Mouse (Mus musculus) bone marrow, adult 2 months (tissue): ENCODE measurements at regions not wholly inside any gene's neighbourhood (a gene's known extent, or its start where the extent isn't known, plus 50 kb on each side); places are given as distances from the start of the nearest gene placed in this dataset.

Experiments
- H3K27ac ChIP-seq: fragments of 200-500 bp; 2 replicates; pipeline ENCODE4 v1.5.1; 2012; ENCODE audit warnings: low read depth, mild to moderate bottlenecking, control low read depth, inconsistent platforms, low read length; ENCODE audit not compliant: control insufficient read depth, poor library complexity, insufficient read depth
- H3K4me1 ChIP-seq: fragments of 200-500 bp; 2 replicates; pipeline ENCODE4 v1.6.1; 2011; ENCODE audit warnings: low read length; ENCODE audit not compliant: control insufficient read depth, insufficient read depth
- H3K4me3 ChIP-seq: fragments of 200-500 bp; replicated peaks from 2 replicates; pipeline ENCODE3; 2011; ENCODE audit warnings: mild to moderate bottlenecking, low read depth, low read length, control low read depth; ENCODE audit not compliant: control insufficient read depth
- CTCF ChIP-seq: fragments of 200-500 bp; IDR thresholded peaks from 2 replicates; pipeline ENCODE4 v1.5.1; 2011; ENCODE audit warnings: low read length, control low read depth; ENCODE audit not compliant: control insufficient read depth, insufficient read depth
- POLR2A ChIP-seq: fragments of 200-500 bp; IDR thresholded peaks from 2 replicates; pipeline ENCODE4 v1.6.1; 2011; ENCODE audit warnings: low read depth, mild to moderate bottlenecking, control low read depth, low read length, borderline replicate concordance; ENCODE audit not compliant: control insufficient read depth
- WGBS: fragments of 180-500 bp; shearing (Covaris S2); methylation state at CpG from one replicate; pipeline ENCODE4 v1.1.7; 2018; 5-methylcytosine and 5-hydroxymethylcytosine counted together

- Histone ChIP-seq H3K27ac (no peak overlapping the region), H3K4me3 (no peak overlapping the region), H3K4me1 (no peaks in the 10 kb centered on the region)
- 64% methylated on average over 9 of the region's 9 CpGs for WGBS
- TF ChIP-seq POLR2A: no peak
- TF ChIP-seq CTCF: no peak
Measured at GRCm38 (mm10) chr4:56178844-56179481, 560.9 kb upstream of the Gm26657 start.

DNA sequence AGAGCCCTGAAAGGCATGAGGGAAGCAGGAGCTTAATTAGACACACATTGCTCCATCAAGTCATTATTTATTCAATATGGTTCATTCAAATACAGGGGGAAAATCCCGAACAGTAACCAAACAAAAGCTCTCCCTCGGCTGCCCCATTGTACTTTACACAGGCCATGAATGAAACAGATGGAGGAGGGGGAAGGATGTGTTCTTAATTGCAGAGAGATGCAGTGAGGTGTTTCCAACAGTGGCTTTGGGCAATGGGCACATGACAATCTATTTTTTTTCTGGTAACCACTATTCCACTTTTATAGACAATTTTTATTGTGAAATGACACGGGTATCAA lies 578.6 kb upstream of the Gm26657 start:
- no peak overlapping the region for H3K4me3 ChIP-seq
- no peaks in the 10 kb centered on the region for H3K4me1 ChIP-seq
- TF ChIP-seq CTCF (no peak), POLR2A (no peak)
- 77% methylated on average over 3 of the region's 3 CpGs for WGBS
- no peak overlapping the region for H3K27ac ChIP-seq

- H3K4me3 ChIP-seq: no peak overlapping the region
- H3K27ac ChIP-seq: no peak overlapping the region
- no peaks in the 10 kb centered on the region for H3K4me1 ChIP-seq
- 81% methylated on average over 13 of the region's 13 CpGs for WGBS
- no peak for TF ChIP-seq CTCF
- no peak for TF ChIP-seq POLR2A
Measured at GRCm38 (mm10) chr4:56160551-56161256, 579.2 kb upstream of the Gm26657 start.

GRCm38 (mm10) chr4:56157521-56158065 lies 582.3 kb upstream of the Gm26657 start:
- Histone ChIP-seq H3K27ac (no peak overlapping the region), H3K4me3 (no peak overlapping the region), H3K4me1 (no peaks in the 10 kb centered on the region)
- WGBS: 81% methylated on average over 3 of the region's 3 CpGs
- TF ChIP-seq POLR2A: no peak
- no peak for TF ChIP-seq CTCF

DNA sequence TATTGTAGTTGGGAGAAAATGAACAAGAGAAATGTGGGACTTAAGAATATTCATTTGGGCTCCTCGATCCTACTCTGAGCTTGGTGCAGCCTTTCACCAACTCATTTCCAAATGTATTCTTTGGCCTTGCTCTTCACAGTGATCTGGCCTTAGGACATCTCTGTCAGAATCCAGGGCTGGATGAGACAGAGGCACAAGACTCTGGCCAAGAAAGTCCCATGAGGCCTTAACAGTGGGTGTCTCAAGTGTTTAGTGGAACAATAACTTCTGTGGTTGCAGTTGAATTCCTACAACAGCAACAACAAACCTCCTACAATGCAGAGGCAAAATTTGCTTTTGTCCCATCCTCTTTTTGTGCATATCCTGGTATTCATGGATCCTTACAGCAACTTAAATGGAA lies 589.2 kb upstream of the Gm26657 start:
- TF ChIP-seq CTCF: no peak
- TF ChIP-seq POLR2A: no peak
- H3K4me3 ChIP-seq: no peak overlapping the region
- no peaks in the 10 kb centered on the region for H3K4me1 ChIP-seq
- WGBS: 76% methylated on average over 1 of the region's 1 CpGs
- no peak overlapping the region for H3K27ac ChIP-seq

- no peak for TF ChIP-seq CTCF
- TF ChIP-seq POLR2A: no peak
- Histone ChIP-seq H3K4me3 (no peak overlapping the region), H3K4me1 (no peaks in the 10 kb centered on the region), H3K27ac (no peak overlapping the region)
- 89% methylated on average over 2 of the region's 2 CpGs for WGBS
Measured at GRCm38 (mm10) chr4:56143827-56144226, 596.0 kb upstream of the Gm26657 start.

GRCm38 (mm10) chr4:56136837-56137236 lies 603.0 kb upstream of the Gm26657 start:
- 85% methylated on average over 3 of the region's 3 CpGs for WGBS
- Histone ChIP-seq H3K4me1 (no peaks in the 10 kb centered on the region; the same call in 1 of the 2 replicates), H3K27ac (no peak overlapping the region), H3K4me3 (no peak overlapping the region)
- TF ChIP-seq POLR2A: no peak
- no peak for TF ChIP-seq CTCF

- WGBS: 45% methylated on average over 5 of the region's 5 CpGs
Measured at GRCm38 (mm10) chr4:56134350-56134749, 602.1 kb upstream of the Klf4 start.

More at GRCm38 (mm10) chr4:56134350-56134749, 602.1 kb upstream of the Klf4 start:
- H3K4me1 ChIP-seq: no peaks in the 10 kb centered on the region; the same call in 1 of the 2 replicates
- no peak overlapping the region for H3K27ac ChIP-seq
- no peak overlapping the region for H3K4me3 ChIP-seq
- no peak for TF ChIP-seq POLR2A
- TF ChIP-seq CTCF: no peak
